Mouse (Mus musculus) cortical plate, adult 2 months (tissue): Measurements from ENCODE around the gene Dnhd1.

Source experiments
- CTCF ChIP-seq: fragments of 200-500 bp; IDR thresholded peaks from 2 replicates; pipeline ENCODE4 v1.5.1; 2011; ENCODE audit warnings: mild to moderate bottlenecking, control low read depth, low read length; ENCODE audit not compliant: insufficient read depth; ENCODE audit errors: extremely low read depth
- POLR2A ChIP-seq: fragments of 200-500 bp; IDR thresholded peaks from 2 replicates; pipeline ENCODE4 v1.6.1; 2011; ENCODE audit warnings: mild to moderate bottlenecking, low read length, control low read depth; ENCODE audit not compliant: insufficient read depth; ENCODE audit errors: extremely low read depth

DNA sequence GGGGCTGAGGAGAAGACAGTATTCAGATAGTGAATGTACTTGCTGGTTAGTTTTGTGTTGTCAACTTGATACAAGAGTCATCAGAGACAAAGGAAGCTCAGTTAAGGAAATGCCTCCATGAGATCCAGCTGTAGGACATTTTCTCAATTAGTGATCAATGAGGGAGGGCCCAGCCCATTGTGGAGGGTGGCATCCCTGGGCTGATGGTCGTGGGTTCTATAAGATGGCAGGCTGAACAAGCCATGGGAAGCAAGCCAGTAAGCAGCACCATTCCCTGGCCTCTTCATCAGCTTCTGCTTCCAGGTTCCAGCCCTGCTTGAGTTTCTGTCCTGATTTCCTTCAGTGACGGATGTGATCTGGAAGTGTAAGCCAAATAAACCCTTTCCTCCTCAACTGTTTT, 97.1 kb downstream of the Dnhd1 start:
- no peak for TF ChIP-seq CTCF
- no peak for TF ChIP-seq POLR2A
